ENCODE assay signal across 32 mouse cellular contexts in the genomic region with DNA sequence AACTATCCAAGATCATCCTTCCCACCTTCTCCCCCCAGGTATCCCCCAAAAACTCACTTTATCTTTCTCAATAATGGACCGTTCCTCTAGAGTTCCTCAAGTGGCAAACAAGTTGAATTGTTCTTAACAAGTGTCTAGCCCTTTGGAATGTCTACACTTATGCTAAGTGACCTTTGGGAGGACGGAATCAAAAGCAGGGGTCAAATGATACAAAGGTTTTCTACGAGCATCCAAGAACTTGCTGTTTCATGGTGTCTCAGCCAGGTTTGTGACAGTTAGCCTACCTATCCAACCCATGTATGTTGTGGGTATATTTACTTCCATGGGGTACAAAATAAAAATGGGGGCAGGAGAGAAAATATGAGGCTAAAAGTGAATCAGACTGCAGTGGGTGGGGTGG.
"Had no signal": no experiment of that assay in that cellular context is flagged by ENCODE, and none has a peak within 500 bp of the region (broad histone marks: within the 10 kb centered on the region; RNA-seq: fewer than 3 reads in every experiment).

No protein-coding gene starts in this region.

- H3K9me3 ChIP-seq: limb, embryonic 10.5 days; limb, embryonic 12.5 days; limb, embryonic 13.5 days; limb, embryonic 15.5 days; liver, embryonic 12.5 days; liver, embryonic 13.5 days; liver, embryonic 15.5 days; lung, embryonic 15.5 days; midbrain, embryonic 10.5 days; midbrain, embryonic 12.5 days; midbrain, embryonic 13.5 days; midbrain, embryonic 15.5 days; neural tube, embryonic 12.5 days had no signal

- H3K27ac ChIP-seq: limb, embryonic 10.5 days; limb, embryonic 12.5 days; limb, embryonic 13.5 days; limb, embryonic 15.5 days; liver, embryonic 12.5 days; liver, embryonic 13.5 days; liver, embryonic 14.5 days; liver, embryonic 15.5 days; lung, embryonic 15.5 days; macrophage; midbrain, embryonic 10.5 days; midbrain, embryonic 12.5 days; midbrain, embryonic 13.5 days; midbrain, embryonic 15.5 days; neural tube, embryonic 12.5 days had no signal

- H3K4me1 ChIP-seq: limb, embryonic 10.5 days; limb, embryonic 12.5 days; limb, embryonic 13.5 days; limb, embryonic 15.5 days; liver, embryonic 12.5 days; liver, embryonic 13.5 days; liver, embryonic 15.5 days; lung, embryonic 15.5 days; megakaryocyte, embryonic 14.5 days; midbrain, embryonic 10.5 days; midbrain, embryonic 12.5 days; midbrain, embryonic 15.5 days; neural tube, embryonic 12.5 days had no signal

- H3K27me3 ChIP-seq: limb, embryonic 12.5 days; limb, embryonic 13.5 days; limb, embryonic 15.5 days; liver, embryonic 12.5 days; liver, embryonic 13.5 days; liver, embryonic 15.5 days; lung, embryonic 15.5 days; megakaryocyte, embryonic 14.5 days; midbrain, embryonic 12.5 days; midbrain, embryonic 13.5 days; midbrain, embryonic 15.5 days; neural tube, embryonic 12.5 days had no signal

- H3K4me3 ChIP-seq: limb, embryonic 10.5 days; limb, embryonic 12.5 days; limb, embryonic 13.5 days; limb, embryonic 15.5 days; liver, embryonic 12.5 days; liver, embryonic 13.5 days; liver, embryonic 15.5 days; lung, embryonic 15.5 days; megakaryocyte, embryonic 14.5 days; midbrain, embryonic 10.5 days; midbrain, embryonic 12.5 days; midbrain, embryonic 13.5 days; midbrain, embryonic 15.5 days; myocyte; neural tube, embryonic 12.5 days had no signal

- H3K9ac ChIP-seq: limb, embryonic 12.5 days; limb, embryonic 13.5 days; limb, embryonic 15.5 days; liver, embryonic 12.5 days; liver, embryonic 13.5 days; liver, embryonic 14.5 days; liver, embryonic 15.5 days; liver, postnatal 0 days; lung, embryonic 14.5 days; lung, embryonic 15.5 days; midbrain, embryonic 12.5 days; midbrain, embryonic 13.5 days; midbrain, embryonic 15.5 days; neural tube, embryonic 12.5 days had no signal

- ATAC-seq: liver, embryonic 12.5 days; liver, postnatal 0 days; lung, postnatal 0 days; midbrain, embryonic 13.5 days; midbrain, embryonic 15.5 days; midbrain, embryonic 16.5 days had no signal

- H3K36me3 ChIP-seq: limb, embryonic 10.5 days; limb, embryonic 12.5 days; limb, embryonic 13.5 days; limb, embryonic 15.5 days; liver, embryonic 12.5 days; liver, embryonic 13.5 days; liver, embryonic 15.5 days; lung, embryonic 15.5 days; midbrain, embryonic 10.5 days; midbrain, embryonic 12.5 days; midbrain, embryonic 13.5 days; midbrain, embryonic 15.5 days; neural tube, embryonic 12.5 days had no signal

- H3K4me2 ChIP-seq: limb, embryonic 12.5 days; limb, embryonic 13.5 days; limb, embryonic 15.5 days; liver, embryonic 11.5 days; liver, embryonic 12.5 days; liver, embryonic 13.5 days; liver, embryonic 15.5 days; lung, embryonic 14.5 days; lung, embryonic 15.5 days; midbrain, embryonic 11.5 days; midbrain, embryonic 12.5 days; midbrain, embryonic 13.5 days; midbrain, embryonic 15.5 days; neural tube, embryonic 12.5 days had no signal

- DNase-seq: left cerebral cortex, postnatal 4 days; liver; liver, embryonic 13.5 days; liver, postnatal 0 days; lung, adult 18-20 months; lung, adult 2 months; lung, embryonic 14.5 days; lung, postnatal 10 days; lung, postnatal 14 days; lung, postnatal 36 days; lung, postnatal 4 days; midbrain, embryonic 14.5 days had no signal
